Mouse (Mus musculus) A20 (cell line): Measurements from ENCODE around the gene Ptpn14.
"Not testable (repeated sequence)": the region's sequence is repeated elsewhere in the genome, so short reads cannot be mapped to it uniquely, and the experiment has no call there.

Experiments
- DNase-seq: peaks from one replicate; pipeline ENCODE4 v3.0.0-alpha.2; 2011; ENCODE audit warnings: low read depth, low spot score

Ptpn14 gene

DNA sequence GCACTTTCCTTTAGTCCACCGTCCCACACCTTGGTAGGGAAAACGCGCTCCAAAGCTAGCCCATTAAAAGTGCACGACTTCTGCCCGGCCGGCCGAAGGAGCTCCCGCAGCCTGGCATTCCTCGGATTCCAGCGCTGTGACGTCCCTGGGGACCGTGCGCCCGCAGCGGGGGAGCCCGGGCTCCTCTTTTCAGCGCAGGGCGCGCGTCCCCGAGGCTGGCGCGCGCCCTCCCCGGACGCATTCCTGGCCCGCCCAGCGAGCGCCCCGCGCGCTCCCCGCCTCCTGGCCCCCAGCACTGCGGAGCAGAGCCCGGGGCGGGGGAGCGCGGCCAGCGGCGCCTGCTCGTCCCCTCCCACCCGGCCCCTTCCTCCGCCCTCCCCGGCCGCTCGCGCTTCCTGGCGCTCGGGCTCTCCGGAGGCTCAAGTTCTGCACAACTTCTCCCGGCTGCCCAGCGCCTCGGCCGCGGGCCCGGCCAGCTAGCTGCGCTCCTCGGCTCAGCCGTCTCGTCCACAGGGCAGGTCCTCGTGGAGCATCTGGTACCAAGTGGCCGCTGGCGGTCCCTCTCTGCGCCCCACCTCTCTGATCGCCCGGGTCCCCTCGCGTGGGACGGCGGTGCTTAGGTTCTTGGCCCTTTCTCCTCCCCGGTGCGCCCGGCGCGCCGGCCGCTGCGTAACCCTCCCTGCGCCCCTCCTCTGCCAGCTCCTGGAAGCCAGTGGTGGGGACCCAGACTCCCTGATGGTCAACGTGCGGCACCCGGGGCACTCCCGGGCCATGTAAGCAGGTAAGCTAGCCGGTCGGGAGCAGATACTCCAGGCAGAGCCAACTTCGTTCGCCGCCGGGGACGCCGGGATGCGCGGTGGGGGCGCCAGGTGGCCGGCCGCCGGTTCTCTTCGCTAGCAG, at the start of gene Ptpn14:
Gene Ptpn14 (plus strand): TSS at position 385 of the 900 bp plus-strand sequence.
- peak; percentile 32 for DNase-seq

- DNase-seq: no peak
These were observed 48.5 kb upstream of the Ptpn14 start for GRCm38 (mm10) chr1:189679555-189679954.

GRCm38 (mm10) chr1:189684786-189685415, 43.2 kb upstream of the Ptpn14 start:
- no peak for DNase-seq

DNA sequence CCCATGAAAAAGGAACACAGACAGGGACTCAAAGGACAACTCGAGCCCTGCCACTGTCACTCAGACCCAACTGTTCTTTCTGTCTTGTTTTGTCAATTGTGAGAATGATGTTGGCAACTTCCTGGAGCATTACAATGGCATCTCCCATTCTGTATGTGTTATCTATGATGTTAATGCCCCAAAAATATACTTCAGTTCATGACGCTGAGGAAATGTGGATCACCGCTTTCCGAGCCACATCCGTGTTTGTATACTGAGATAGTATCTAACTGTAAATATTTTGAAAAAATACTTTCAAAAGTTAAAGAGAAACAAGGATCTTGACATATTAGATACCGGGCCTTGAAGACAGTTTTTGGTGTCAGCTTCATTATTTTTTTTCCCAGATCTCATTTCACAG, 42.0 kb upstream of the Ptpn14 start:
- no peak for DNase-seq

- DNase-seq: peak; percentile 99
These were observed 40.2 kb upstream of the Ptpn14 start, which contains the start of gene Cenpf for GRCm38 (mm10) chr1:189687654-189688387. TSS of gene Cenpf (minus strand) at chr1:189688086.

- no peak for DNase-seq
These were observed 39.7 kb upstream of the Ptpn14 start for GRCm38 (mm10) chr1:189688388-189688750.

DNA sequence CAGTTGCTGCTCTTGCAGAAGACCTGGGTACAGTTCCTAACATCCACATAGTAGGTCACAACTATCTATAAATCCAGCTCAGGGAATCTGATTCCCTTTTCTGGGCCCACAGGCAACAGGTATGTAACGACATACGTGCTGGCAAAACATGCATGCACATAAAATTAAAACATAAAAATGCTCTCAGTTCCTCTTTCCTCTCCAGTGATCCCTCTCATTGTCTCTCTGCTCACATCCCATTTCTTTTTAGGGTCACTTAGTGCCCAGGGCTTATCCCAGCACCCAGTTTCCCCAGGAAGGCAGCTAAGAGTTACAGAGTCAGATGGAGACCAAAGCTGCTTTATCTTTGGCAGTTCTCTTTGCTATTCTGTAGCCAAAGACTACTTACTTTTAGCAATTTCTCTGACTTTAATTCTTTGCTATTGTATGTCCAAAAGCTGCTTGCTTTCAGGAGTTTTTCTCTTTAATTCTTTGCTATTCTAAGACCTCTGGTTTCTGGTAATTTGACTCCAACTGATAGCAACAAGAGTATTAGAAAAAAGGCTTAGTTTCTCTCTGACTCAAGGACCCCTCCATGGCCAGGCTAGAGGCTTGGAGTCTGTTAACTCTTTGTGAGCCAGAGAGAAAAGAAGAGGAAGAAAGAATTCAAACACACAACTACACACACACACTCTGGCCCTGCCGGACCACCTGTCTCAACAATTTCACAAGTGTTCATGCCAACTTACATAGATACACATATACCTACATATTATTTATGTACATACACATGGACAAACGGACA, 38.8 kb upstream of the Ptpn14 start:
- peak; percentile 58 for DNase-seq

- not testable (repeated sequence) for DNase-seq
These were observed 35.6 kb upstream of the Ptpn14 start for GRCm38 (mm10) chr1:189692442-189692841.

DNA sequence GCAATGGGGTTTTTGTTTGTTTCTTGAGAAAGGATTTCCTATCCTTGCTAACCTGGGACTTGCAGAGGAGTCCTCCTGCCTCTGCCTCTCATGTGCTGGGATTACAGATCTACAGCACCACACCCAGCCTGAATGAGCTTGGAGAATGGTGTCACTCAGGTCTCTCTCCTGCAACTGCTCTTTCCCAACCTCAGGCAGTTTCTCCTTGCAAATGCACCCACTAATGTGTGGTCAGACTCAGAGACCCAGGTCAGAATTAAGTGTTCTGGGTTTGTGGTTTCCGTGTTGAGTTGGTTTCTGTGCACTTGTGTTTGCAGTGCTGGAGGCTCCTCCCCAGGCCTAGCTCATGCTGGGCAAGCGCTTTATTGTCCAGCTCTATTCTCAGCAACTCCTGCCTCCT, 33.7 kb upstream of the Ptpn14 start:
- DNase-seq: no peak

DNA sequence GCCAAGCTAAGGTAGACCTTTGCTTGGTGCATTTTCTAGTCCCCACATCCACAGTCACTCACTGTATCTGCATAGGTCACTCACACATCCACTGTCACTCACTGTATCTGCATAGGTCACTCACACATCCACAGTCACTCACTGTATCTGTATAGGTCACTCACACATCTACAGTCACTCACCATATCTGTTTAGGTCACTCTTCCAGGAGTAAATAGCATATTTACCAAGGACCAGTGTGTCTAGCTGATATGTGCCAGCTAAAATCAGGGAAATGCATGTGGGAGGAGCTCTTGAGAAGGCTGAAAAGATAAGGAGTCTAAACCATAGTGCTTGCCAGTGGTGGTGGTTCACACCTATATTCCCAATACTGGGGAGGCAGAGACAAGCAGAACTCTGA, 32.7 kb upstream of the Ptpn14 start:
- no peak for DNase-seq

DNA sequence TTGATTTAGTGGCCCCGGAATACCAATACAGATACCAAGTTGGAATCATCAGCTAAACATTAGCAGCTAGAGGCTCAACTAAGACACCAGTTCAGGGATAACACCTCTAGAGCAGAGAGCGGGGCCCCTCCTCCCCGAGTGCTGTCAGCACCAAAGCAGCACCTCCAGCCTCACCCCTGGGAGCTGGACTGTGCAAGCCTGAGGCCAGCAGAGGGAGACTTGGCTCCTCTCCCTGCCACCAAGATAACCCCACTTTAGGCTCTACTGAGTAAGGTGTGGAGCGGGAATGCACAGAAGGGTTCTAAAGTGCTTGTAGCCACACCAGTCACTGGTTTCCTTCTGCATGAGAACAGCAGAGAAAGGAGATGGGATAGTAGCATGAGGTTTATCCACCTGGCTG, 29.7 kb upstream of the Ptpn14 start:
- DNase-seq: peak; percentile 27

DNA sequence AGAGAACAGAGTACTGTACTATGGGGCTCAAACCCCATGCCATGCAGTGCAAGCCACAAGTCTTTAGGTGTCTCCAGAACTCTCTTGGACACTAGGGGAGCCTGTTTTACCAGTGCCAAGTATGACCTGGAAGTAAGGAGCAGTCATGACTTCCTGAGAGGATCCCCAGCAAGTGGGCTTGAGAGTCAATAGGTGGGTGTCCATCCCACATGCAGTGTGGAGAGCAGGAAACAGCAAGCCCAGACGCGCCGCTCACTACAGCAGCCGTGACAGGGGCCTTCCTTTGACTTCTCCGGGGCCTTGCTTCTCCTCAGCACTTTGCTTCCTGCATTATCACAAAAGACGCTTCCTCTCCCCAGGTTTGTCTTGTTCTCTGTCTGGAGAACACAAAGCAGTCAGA, 27.9 kb upstream of the Ptpn14 start:
- no peak for DNase-seq

DNA sequence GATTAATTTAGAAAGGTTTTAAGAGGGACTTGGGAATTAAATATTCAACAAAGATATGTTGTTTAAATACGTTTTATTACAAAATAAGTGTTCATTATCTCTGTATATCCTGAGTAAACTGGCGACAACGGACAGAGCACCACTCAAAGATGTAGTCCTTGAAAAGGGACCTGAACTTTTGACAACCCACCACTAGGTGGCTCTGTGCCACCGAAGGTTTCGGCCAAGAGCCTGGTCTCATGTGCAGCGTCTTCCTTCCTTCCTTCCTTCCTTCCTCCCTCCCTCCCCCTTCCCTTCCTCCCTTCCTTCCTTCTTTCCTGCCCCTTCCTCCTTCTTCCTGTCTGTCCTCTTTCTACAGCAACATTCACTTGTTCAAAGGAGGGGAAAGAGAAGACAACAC, 27.1 kb upstream of the Ptpn14 start:
- peak; percentile 78 for DNase-seq

DNA sequence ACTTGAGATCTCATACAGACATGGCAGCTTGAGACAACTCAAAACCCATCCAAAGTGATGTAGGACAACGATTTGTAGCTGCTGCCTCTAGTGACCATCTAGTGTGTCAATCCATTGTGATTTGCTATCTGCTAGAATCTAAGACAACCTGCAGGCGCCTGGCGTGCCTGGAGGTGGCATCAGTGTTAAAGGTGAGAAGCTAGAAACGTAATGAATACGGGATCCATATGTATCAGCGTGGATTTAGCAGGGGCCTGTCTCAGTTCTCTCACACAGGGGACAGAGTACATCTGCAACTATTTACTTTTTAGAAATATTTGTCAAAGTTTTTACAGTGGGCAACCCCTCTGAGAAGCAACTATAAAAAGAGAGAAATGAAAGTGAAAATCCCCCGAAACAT, 24.9 kb upstream of the Ptpn14 start:
- DNase-seq: peak; percentile 80

DNA sequence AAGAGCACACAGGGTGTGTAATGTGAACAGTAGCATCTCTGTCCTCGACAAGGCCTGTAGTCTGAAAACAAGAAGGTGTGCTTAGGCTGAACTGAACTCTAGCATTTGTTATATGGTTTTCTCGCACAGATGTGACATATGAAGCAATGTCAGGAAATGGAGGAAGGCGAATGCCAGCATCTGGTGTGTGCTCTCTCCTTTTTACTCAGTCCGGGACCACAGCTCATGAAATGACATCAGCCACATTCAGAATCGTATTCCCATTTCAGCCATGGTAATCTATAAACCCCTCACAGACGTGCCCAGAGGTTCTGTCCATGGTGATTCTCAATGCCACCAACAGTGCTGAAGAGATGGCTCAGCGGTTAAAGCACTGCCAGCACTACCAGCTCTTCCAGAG, 24.5 kb upstream of the Ptpn14 start:
- no peak for DNase-seq

DNA sequence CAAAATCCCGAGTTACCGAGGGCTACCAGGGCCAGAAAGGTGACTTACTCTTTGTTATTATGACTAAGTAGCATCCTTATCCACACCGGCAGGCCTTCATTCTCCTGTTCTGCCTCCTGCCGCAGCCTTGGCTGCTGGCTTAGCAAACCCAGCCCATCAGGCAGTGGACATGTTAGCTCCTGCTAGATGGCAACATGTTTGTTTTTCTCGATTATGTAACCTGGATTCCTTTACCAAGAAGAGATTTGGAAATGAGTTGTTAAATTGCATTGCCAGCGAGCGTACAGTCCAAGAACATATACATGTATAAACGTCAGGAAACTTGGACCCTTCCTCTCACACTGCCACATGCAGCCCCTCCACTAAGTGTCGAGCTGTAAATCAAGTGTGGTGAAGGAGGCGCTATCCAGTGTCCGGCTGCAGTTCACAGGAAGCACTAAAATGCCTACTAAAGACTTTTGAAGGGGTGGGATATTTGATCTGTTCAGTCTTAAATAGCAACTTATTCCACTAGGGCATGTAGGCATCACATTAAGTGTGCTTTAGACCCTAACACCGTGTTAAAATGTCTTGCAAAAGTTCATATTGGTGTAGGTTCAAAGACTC, 21.9 kb upstream of the Ptpn14 start:
- no peak for DNase-seq

DNA sequence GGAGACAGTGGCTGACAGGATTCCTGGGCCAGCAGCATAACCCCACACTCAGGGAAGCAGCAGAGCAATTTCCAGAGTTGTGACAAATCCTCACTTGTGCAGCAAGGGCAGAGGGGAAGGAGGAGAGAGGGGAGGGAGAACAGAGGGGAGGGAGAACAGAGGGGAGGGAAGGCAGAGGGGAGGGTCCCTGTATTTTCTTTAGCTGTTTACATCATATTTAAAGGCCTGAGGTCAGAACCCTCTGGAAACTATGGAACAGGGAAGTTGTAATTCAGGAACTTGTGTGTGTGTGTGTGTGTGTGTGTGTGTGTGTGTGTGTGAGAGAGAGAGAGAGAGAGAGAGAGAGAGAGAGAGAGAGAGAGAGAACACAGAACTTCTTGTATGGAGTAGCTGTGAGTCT, 21.1 kb upstream of the Ptpn14 start:
- DNase-seq: no peak

DNA sequence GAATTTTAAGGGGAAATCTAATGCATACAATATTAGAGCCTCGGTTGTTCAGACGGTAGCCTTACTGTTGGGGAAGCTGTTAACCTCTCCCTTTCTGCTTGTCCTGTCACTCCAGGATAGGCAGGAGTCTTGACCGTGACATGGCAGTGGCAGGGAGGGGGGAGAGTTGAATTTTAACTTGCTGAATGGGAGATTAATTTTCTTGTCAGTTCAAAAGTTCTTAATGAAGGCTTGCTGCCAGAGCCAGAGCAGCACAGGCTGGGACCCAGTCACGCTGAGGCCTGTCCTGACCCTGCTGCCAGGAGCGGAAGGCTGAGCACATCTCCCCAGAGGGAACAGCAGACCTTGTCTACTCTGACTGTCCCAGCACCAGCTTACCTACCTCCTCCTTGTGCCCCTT, 20.6 kb upstream of the Ptpn14 start:
- DNase-seq: no peak

DNA sequence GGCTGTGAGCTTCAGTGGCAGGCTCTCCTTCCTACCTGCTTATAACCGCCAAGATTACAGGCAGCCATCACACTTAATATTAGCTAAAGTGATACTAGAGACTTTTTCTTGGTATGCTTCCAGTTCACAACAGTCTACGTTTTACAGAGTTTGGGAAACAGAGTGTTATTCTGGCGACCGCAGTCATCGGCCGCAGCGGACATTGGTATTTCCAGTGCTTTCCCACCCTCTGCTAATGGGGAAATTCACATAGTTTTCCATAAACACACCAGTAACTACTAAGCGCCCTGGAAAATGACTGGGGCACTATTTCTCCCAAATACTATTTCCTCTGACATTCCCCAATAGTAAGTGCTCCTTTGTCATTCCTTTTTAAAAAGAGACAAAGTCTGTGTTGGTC, 19.1 kb upstream of the Ptpn14 start:
- no peak for DNase-seq

DNA sequence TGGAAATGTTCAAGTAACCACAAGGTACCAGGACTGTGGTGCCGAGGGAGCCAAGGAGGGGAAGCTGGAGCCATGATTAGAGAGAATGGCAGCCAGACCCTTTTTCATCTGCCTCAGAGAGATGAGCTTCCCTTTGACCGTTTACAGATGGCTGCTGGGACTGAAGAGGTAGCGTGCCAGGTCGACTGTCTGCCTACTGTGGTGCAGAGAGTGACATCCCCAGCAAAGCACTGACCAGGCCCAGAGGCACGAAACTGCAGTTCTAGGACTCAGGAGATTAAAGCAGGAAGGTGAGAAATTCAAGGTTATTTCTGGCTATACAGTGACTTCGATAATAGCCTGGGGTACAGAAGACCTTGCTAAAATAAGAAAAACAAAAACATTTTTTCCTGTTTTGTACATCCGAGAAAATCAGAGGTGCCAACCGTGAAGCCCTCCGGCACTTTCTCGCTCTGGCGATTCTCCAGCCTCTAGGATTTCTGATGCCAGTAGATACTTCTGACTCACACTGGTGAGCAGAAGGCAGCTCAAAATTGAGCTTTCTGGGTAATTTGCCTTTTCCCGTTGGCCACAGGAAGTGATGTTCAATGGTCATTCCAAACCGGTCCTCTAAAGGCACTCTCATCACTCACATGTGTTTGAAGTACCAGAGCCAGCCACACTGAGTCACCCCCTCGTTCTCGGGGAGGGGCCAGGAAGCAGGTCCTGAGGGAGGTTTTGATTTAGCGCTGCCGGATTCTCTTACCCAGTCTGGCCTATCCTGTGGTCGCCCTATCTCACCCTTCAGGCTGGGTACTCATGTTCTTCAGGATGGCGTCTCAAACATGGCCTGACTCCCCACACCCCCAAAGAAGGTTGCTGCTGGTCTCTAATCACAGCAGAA, 11.9 kb upstream of the Ptpn14 start:
- no peak for DNase-seq
